Mouse (Mus musculus): Measurements from ENCODE around the gene Olfr146. TPM values are rescaled to one million over a fixed set of nuclear protein-coding genes. Genes with fewer than 3 reads are reported as not detected.

Gene Olfr146
- total RNA-seq (2021), result not detected
- long read RNA-seq, experiment 1, result 0 reads
- long read RNA-seq, experiment 2, result 0 reads

GRCm38 (mm10) chr9:39023277-39023676, at the start of gene Olfr146:
Gene Olfr146, minus strand, starts transcription at chr9:39023377.
- intact Hi-C loops (cut with DNase I; ENCODE audit: low total_unique reads), result no loop called here
- no peak for DNase-seq

- DNase-seq, result no peak
- intact Hi-C loops (cut with DNase I; ENCODE audit: low total_unique reads), result no loop called here
Measured at GRCm38 (mm10) chr9:39064851-39065250, 41.7 kb upstream of the Olfr146 start, which contains the start of gene Olfr937. Gene Olfr937, minus strand, starts transcription at chr9:39064951.

GRCm38 (mm10) chr9:38999583-38999982, 23.6 kb downstream of the Olfr146 start, which contains the start of gene Olfr935:
Gene Olfr935, minus strand, starts transcription at chr9:38999683.
- intact Hi-C loops (cut with DNase I; ENCODE audit: low total_unique reads), result no loop called here

GRCm38 (mm10) chr9:38988215-38988614, 35.0 kb downstream of the Olfr146 start, which contains the start of gene Olfr934:
Gene Olfr934, minus strand, starts transcription at chr9:38988315.
- no peak for DNase-seq
- intact Hi-C loops (cut with DNase I; ENCODE audit: low total_unique reads), result no loop called here

More at GRCm38 (mm10) chr9:38999583-38999982, 23.6 kb downstream of the Olfr146 start, which contains the start of gene Olfr935:
- no peak for DNase-seq

- no peak for DNase-seq
- intact Hi-C loops (cut with DNase I; ENCODE audit: low total_unique reads), result no loop called here
Measured at GRCm38 (mm10) chr9:38972013-38972412, 51.2 kb downstream of the Olfr146 start, which contains the start of gene Olfr933. Gene Olfr933, plus strand, starts transcription at chr9:38972313.

Small RNAs within 50 kb of the gene (microRNA-seq; reads per million reads assigned to microRNA genes)
- gene Gm25529, result 0 reads per million in 2 experiments

Other genes starting within 250 kb of the Olfr146 start
- gene Olfr922, start 208.8 kb downstream of the Olfr146 start, total RNA-seq (2021), result not detected
- not detected for gene Olfr923, start 196.8 kb downstream of the Olfr146 start, total RNA-seq (2021)
- not detected for gene Olfr924, start 178.9 kb downstream of the Olfr146 start, total RNA-seq (2021)
- not detected for gene Olfr26, start 168.3 kb downstream of the Olfr146 start, total RNA-seq (2021)
- gene Olfr926, start 146.3 kb downstream of the Olfr146 start, total RNA-seq (2021), result not detected
- gene Olfr930, start 93.6 kb downstream of the Olfr146 start, total RNA-seq (2021), result not detected
- gene Olfr933, start 51.1 kb downstream of the Olfr146 start, total RNA-seq (2021), result not detected
- gene Olfr934, start 35.1 kb downstream of the Olfr146 start, total RNA-seq (2021), result not detected
- gene Olfr935, start 23.7 kb downstream of the Olfr146 start, total RNA-seq (2021), result not detected
- not detected for gene Olfr937, start 41.6 kb upstream of the Olfr146 start, total RNA-seq (2021)
- gene Olfr938, start 55.5 kb upstream of the Olfr146 start, total RNA-seq (2021), result not detected
- not detected for gene Olfr27, start 104.8 kb upstream of the Olfr146 start, total RNA-seq (2021)
- gene Olfr943, start 142.9 kb upstream of the Olfr146 start, total RNA-seq (2021), result not detected
- gene Olfr944, start 178.5 kb upstream of the Olfr146 start, total RNA-seq (2021), result not detected
- gene Olfr1537, start 226.6 kb upstream of the Olfr146 start, total RNA-seq (2021), result not detected

Data from gastrocnemius, postnatal 14 days (tissue).